Mouse (Mus musculus) erythroblast, embryonic 14.5 days (primary cell): Measurements from ENCODE around the gene Nrbf2. TPM values are rescaled to one million over a fixed set of nuclear protein-coding genes. Genes with fewer than 3 reads are reported as not detected.
A peak's percentile ranks its signal among the peaks of the same experiment; 100 is the strongest.

Source experiments
- H3K27me3 ChIP-seq: 2 replicates; pipeline ENCODE4 v1.6.1; 2012; ENCODE audit warnings: inconsistent platforms; ENCODE audit not compliant: control insufficient read depth
- H3K36me3 ChIP-seq: 2 replicates; pipeline ENCODE4 v1.6.1; 2012; ENCODE audit warnings: mild to moderate bottlenecking, inconsistent platforms; ENCODE audit not compliant: control insufficient read depth
- H3K4me1 ChIP-seq: 2 replicates; pipeline ENCODE4 v1.6.1; 2012; ENCODE audit warnings: inconsistent platforms; ENCODE audit not compliant: control insufficient read depth
- H3K4me3 ChIP-seq: replicated peaks from 2 replicates; pipeline ENCODE3; 2012; ENCODE audit warnings: moderate library complexity, mild to moderate bottlenecking, inconsistent platforms
- H3K9me3 ChIP-seq: 2 replicates; pipeline ENCODE4 v1.6.1; 2012; ENCODE audit warnings: low read length, inconsistent platforms, mixed read lengths; ENCODE audit not compliant: control insufficient read depth
- GATA1 ChIP-seq: IDR thresholded peaks from 2 replicates; pipeline ENCODE4 v1.6.1; 2012; ENCODE audit warnings: low read length, inconsistent platforms, mixed read lengths
- TAL1 ChIP-seq: IDR thresholded peaks from 3 replicates; pipeline ENCODE4 v1.6.1; 2012; ENCODE audit warnings: low read length, inconsistent platforms, mixed read lengths
- polyA plus RNA-seq: library from polyadenylated mRNA; stranded (reverse); fragments of >175 nt; gene quantifications from 2 replicates; pipeline ENCODE4 v1.2.3, GENCODE M21; 2012

The Nrbf2 gene
- polyA plus RNA-seq, 1 experiment, result 2.3 TPM

- Histone ChIP-seq H3K9me3 (no peaks in the 10 kb centered on the region), H3K4me1 (peaks cover 48% of the 10 kb centered on the region), H3K27me3 (no peaks in the 10 kb centered on the region), H3K4me3 (peak overlapping the region; percentile 56), H3K36me3 (no peaks in the 10 kb centered on the region)
- no peak for TF ChIP-seq TAL1
- TF ChIP-seq GATA1, result no peak
Measured at GRCm38 (mm10) chr10:67296482-67297152, 11.5 kb upstream of the Nrbf2 start.

GRCm38 (mm10) chr10:67295938-67296466, 10.9 kb upstream of the Nrbf2 start:
- H3K4me1 ChIP-seq, result peaks cover 46% of the 10 kb centered on the region
- no peaks in the 10 kb centered on the region for H3K27me3 ChIP-seq
- TF ChIP-seq TAL1 (no peak), GATA1 (no peak)
- no peaks in the 10 kb centered on the region for H3K9me3 ChIP-seq
- no peaks in the 10 kb centered on the region for H3K36me3 ChIP-seq
- no peak overlapping the region for H3K4me3 ChIP-seq

GRCm38 (mm10) chr10:67295331-67295730, 10.2 kb upstream of the Nrbf2 start:
- H3K27me3 ChIP-seq, result no peaks in the 10 kb centered on the region
- TF ChIP-seq GATA1 (no peak), TAL1 (no peak)
- no peak overlapping the region for H3K4me3 ChIP-seq
- no peaks in the 10 kb centered on the region for H3K9me3 ChIP-seq
- H3K36me3 ChIP-seq, result no peaks in the 10 kb centered on the region
- H3K4me1 ChIP-seq, result peaks cover 39% of the 10 kb centered on the region

GRCm38 (mm10) chr10:67291087-67291486, 6.0 kb upstream of the Nrbf2 start:
- Histone ChIP-seq H3K27me3 (no peaks in the 10 kb centered on the region), H3K4me3 (no peak overlapping the region), H3K4me1 (peaks cover 13% of the 10 kb centered on the region), H3K36me3 (no peaks in the 10 kb centered on the region), H3K9me3 (no peaks in the 10 kb centered on the region)
- TF ChIP-seq TAL1, result no peak
- no peak for TF ChIP-seq GATA1

- Histone ChIP-seq H3K4me1 (peaks cover 11% of the 10 kb centered on the region), H3K27me3 (no peaks in the 10 kb centered on the region), H3K36me3 (no peaks in the 10 kb centered on the region), H3K9me3 (no peaks in the 10 kb centered on the region), H3K4me3 (no peak overlapping the region)
- TF ChIP-seq GATA1 (no peak), TAL1 (no peak)
Measured at GRCm38 (mm10) chr10:67290622-67291021, 5.5 kb upstream of the Nrbf2 start.

GRCm38 (mm10) chr10:67287877-67288276, 2.8 kb upstream of the Nrbf2 start:
- TF ChIP-seq GATA1, result no peak
- no peak for TF ChIP-seq TAL1
- Histone ChIP-seq H3K4me3 (no peak overlapping the region), H3K4me1 (peaks cover 24% of the 10 kb centered on the region), H3K36me3 (peaks cover 3% of the 10 kb centered on the region), H3K27me3 (no peaks in the 10 kb centered on the region), H3K9me3 (no peaks in the 10 kb centered on the region)

GRCm38 (mm10) chr10:67284761-67285175, 337 bp downstream of the Nrbf2 start:
- TF ChIP-seq GATA1, result no peak
- no peak for TF ChIP-seq TAL1
- Histone ChIP-seq H3K27me3 (no peaks in the 10 kb centered on the region), H3K4me3 (peak overlapping the region; percentile 97), H3K4me1 (peaks cover 38% of the 10 kb centered on the region), H3K9me3 (no peaks in the 10 kb centered on the region), H3K36me3 (peaks cover 4% of the 10 kb centered on the region)

GRCm38 (mm10) chr10:67284311-67284710, 794 bp downstream of the Nrbf2 start:
- TF ChIP-seq GATA1 (no peak), TAL1 (no peak)
- Histone ChIP-seq H3K4me3 (peak overlapping the region; percentile 97), H3K36me3 (peaks cover 4% of the 10 kb centered on the region), H3K9me3 (no peaks in the 10 kb centered on the region), H3K4me1 (peaks cover 38% of the 10 kb centered on the region), H3K27me3 (no peaks in the 10 kb centered on the region)

GRCm38 (mm10) chr10:67283516-67283915, 1.6 kb downstream of the Nrbf2 start:
- Histone ChIP-seq H3K36me3 (peaks cover 4% of the 10 kb centered on the region), H3K4me3 (peak overlapping the region; percentile 97), H3K9me3 (no peaks in the 10 kb centered on the region), H3K27me3 (no peaks in the 10 kb centered on the region), H3K4me1 (peaks cover 38% of the 10 kb centered on the region)
- TF ChIP-seq TAL1 (no peak), GATA1 (no peak)
